Mouse (Mus musculus) megakaryocyte, embryonic 14.5 days (primary cell): Measurements from ENCODE around the gene Pola2. TPM values are rescaled to one million over a fixed set of nuclear protein-coding genes. Genes with fewer than 3 reads are reported as not detected.

Experiments
- H3K27me3 ChIP-seq: replicated peaks from 2 replicates; pipeline ENCODE3; 2012; ENCODE audit warnings: inconsistent platforms
- H3K36me3 ChIP-seq: replicated peaks from 2 replicates; pipeline ENCODE3; 2012; ENCODE audit warnings: low read length, inconsistent platforms, mixed read lengths
- H3K4me1 ChIP-seq: 2 replicates; pipeline ENCODE4 v1.6.1; 2012; ENCODE audit warnings: inconsistent platforms
- H3K4me3 ChIP-seq: replicated peaks from 2 replicates; pipeline ENCODE3; 2012; ENCODE audit warnings: moderate library complexity, mild to moderate bottlenecking, inconsistent platforms
- H3K9me3 ChIP-seq: 2 replicates; pipeline ENCODE4 v1.6.1; 2012; ENCODE audit warnings: inconsistent platforms
- FLI1 ChIP-seq: IDR thresholded peaks from 2 replicates; pipeline ENCODE4 v1.6.1; 2012; ENCODE audit warnings: low read length, inconsistent platforms, mixed read lengths
- GATA1 ChIP-seq: IDR thresholded peaks from 3 replicates; pipeline ENCODE4 v1.6.1; 2012; ENCODE audit warnings: mixed read lengths, low read length, inconsistent platforms, borderline replicate concordance
- polyA plus RNA-seq: library from polyadenylated mRNA; stranded (reverse); fragments of >175 nt; gene quantifications from 2 replicates; pipeline ENCODE4 v1.2.3, GENCODE M21; 2012; ENCODE audit warnings: low replicate concordance; ENCODE audit not compliant: insufficient read depth

Gene Pola2
- polyA plus RNA-seq, 1 experiment = 14.1 TPM

- Histone ChIP-seq H3K9me3 (peaks cover 2% of the 10 kb centered on the region; the same call in 1 of the 2 replicates), H3K27me3 (peaks cover 18% of the 10 kb centered on the region), H3K4me1 (peaks cover 71% of the 10 kb centered on the region), H3K4me3 (no peak overlapping the region), H3K36me3 (no peaks in the 10 kb centered on the region)
- TF ChIP-seq GATA1 (no peak), FLI1 (no peak)
These were observed 35.5 kb downstream of the Pola2 start for GRCm38 (mm10) chr19:5928546-5928945.

- Histone ChIP-seq H3K9me3 (peaks cover 2% of the 10 kb centered on the region; the same call in 1 of the 2 replicates), H3K36me3 (no peaks in the 10 kb centered on the region), H3K27me3 (peaks cover 16% of the 10 kb centered on the region), H3K4me3 (no peak overlapping the region), H3K4me1 (peaks cover 75% of the 10 kb centered on the region)
- no peak for TF ChIP-seq GATA1
- TF ChIP-seq FLI1 = no peak
These were observed 35.9 kb downstream of the Pola2 start for GRCm38 (mm10) chr19:5928104-5928503.

GRCm38 (mm10) chr19:5927532-5927931, 36.5 kb downstream of the Pola2 start:
- H3K4me1 ChIP-seq = peaks cover 81% of the 10 kb centered on the region
- peak overlapping the region; percentile 23 for H3K4me3 ChIP-seq
- H3K36me3 ChIP-seq = no peaks in the 10 kb centered on the region
- no peaks in the 10 kb centered on the region for H3K9me3 ChIP-seq
- no peak for TF ChIP-seq FLI1
- TF ChIP-seq GATA1 = no peak
- H3K27me3 ChIP-seq = peaks cover 14% of the 10 kb centered on the region

- Histone ChIP-seq H3K9me3 (no peaks in the 10 kb centered on the region), H3K27me3 (peaks cover 14% of the 10 kb centered on the region), H3K36me3 (no peaks in the 10 kb centered on the region), H3K4me3 (no peak overlapping the region), H3K4me1 (peaks cover 86% of the 10 kb centered on the region)
- TF ChIP-seq FLI1 (no peak), GATA1 (no peak)
These were observed 37.0 kb downstream of the Pola2 start for GRCm38 (mm10) chr19:5927026-5927425.

- Histone ChIP-seq H3K36me3 (peaks cover 16% of the 10 kb centered on the region), H3K4me1 (peaks cover 90% of the 10 kb centered on the region), H3K9me3 (no peaks in the 10 kb centered on the region), H3K27me3 (peaks cover 11% of the 10 kb centered on the region), H3K4me3 (peak overlapping the region; percentile 96)
- no peak for TF ChIP-seq GATA1
- TF ChIP-seq FLI1 = no peak
These were observed 38.6 kb downstream of the Pola2 start for GRCm38 (mm10) chr19:5925311-5925855.

GRCm38 (mm10) chr19:5924713-5925093, 39.3 kb downstream of the Pola2 start, which contains the start of gene Cdc42ep2:
Cdc42ep2 (minus strand) TSS chr19:5924816.
- Histone ChIP-seq H3K27me3 (peaks cover 11% of the 10 kb centered on the region), H3K9me3 (no peaks in the 10 kb centered on the region), H3K36me3 (peaks cover 22% of the 10 kb centered on the region), H3K4me3 (peak within 1 kb of the TSS; percentile 96), H3K4me1 (peaks cover 90% of the 10 kb centered on the region)
- TF ChIP-seq FLI1 (no peak), GATA1 (no peak)

GRCm38 (mm10) chr19:5923990-5924712, 39.9 kb downstream of the Pola2 start:
- Histone ChIP-seq H3K4me1 (peaks cover 86% of the 10 kb centered on the region), H3K27me3 (peaks cover 10% of the 10 kb centered on the region), H3K4me3 (peak overlapping the region; percentile 96), H3K36me3 (peaks cover 24% of the 10 kb centered on the region), H3K9me3 (no peaks in the 10 kb centered on the region)
- TF ChIP-seq FLI1 (no peak), GATA1 (no peak)

- Histone ChIP-seq H3K4me1 (peaks cover 85% of the 10 kb centered on the region), H3K27me3 (peaks cover 10% of the 10 kb centered on the region), H3K4me3 (peak overlapping the region; percentile 89), H3K36me3 (peaks cover 36% of the 10 kb centered on the region), H3K9me3 (no peaks in the 10 kb centered on the region)
- TF ChIP-seq FLI1 (no peak), GATA1 (no peak)
These were observed 41.0 kb downstream of the Pola2 start for GRCm38 (mm10) chr19:5922963-5923362.

- H3K4me1 ChIP-seq = peaks cover 87% of the 10 kb centered on the region
- no peaks in the 10 kb centered on the region for H3K9me3 ChIP-seq
- H3K36me3 ChIP-seq = peaks cover 42% of the 10 kb centered on the region
- H3K27me3 ChIP-seq = peaks cover 6% of the 10 kb centered on the region
- no peak for TF ChIP-seq FLI1
- no peak; the same call in 2 of the 3 replicates for TF ChIP-seq GATA1
- H3K4me3 ChIP-seq = peak overlapping the region; percentile 89
These were observed 41.7 kb downstream of the Pola2 start for GRCm38 (mm10) chr19:5922119-5922942.

GRCm38 (mm10) chr19:5921715-5922114, 42.3 kb downstream of the Pola2 start:
- peaks cover 89% of the 10 kb centered on the region for H3K4me1 ChIP-seq
- TF ChIP-seq FLI1 (no peak), GATA1 (no peak)
- H3K36me3 ChIP-seq = peaks cover 48% of the 10 kb centered on the region
- H3K9me3 ChIP-seq = no peaks in the 10 kb centered on the region
- H3K4me3 ChIP-seq = peak overlapping the region; percentile 89
- peaks cover 4% of the 10 kb centered on the region for H3K27me3 ChIP-seq
